Mouse (Mus musculus) sigmoid colon, adult 10 weeks (tissue): ENCODE data around the gene Gm3512. TPM values are rescaled to one million over a fixed set of nuclear protein-coding genes. Genes with fewer than 3 reads are reported as not detected.

Experiments
- polyA plus RNA-seq: library from polyadenylated mRNA; stranded (reverse); fragments of 350-450 nt; fragmentation: Illumina TruSeq; extraction: RNeasy Lipid Tissue Mini Kit (QIAGEN cat#74804); gene quantifications from one replicate; pipeline ENCODE4 v1.2.3, GENCODE M21; 2014; ENCODE audit warnings: low read depth, low replicate concordance

Gm3512 gene
- polyA plus RNA-seq = 1.6 TPM

DNA sequence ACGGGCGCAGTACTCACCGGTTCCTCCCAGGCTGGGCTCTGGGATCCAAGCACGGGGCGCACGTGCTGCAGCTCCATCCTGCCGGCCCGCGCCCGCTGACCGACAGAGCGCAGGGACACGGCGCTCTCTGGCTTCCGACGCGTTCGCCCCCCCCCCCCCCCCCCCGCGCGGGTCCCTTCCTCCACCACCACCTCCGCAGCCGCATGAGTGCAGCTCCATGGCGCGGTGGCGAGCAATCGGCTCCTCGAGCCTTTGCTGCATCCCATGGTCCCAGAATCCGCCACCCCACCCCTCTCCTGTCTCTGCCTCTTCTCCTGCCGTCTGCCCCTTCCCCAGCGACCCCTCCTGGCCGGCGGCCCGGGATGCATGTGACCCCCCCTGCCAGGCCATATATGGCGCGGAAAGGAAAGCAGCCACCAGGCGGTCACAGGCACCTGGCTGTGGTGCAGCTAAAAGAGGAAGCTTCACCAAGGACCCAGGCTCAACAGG lies at the start of gene Gm3512:
Gm3512 (minus strand) TSS at position 51 of the 489 bp plus-strand sequence.

DNA sequence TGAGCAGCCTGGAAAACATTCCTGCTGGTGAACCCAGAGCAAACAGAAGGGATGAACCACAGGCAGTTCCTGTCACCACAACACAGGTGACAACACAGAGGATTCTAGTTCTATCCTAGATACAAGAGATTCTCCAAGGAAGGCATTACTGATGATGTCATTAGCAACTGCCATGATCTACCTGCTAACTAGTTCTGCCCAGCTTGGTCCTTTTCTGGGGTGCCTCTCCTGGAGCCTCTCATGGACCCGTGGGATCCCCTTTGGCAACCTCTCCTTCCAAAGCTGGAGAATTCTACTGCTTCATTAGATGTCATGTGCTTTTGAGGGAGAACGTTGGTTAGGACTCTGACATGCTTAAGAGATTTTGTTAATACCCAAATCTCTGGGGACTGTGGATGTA lies 20.1 kb upstream of the Gm3512 start, which contains the start of gene Gm16434:
Gm16434 (minus strand) TSS at position 101 of the 400 bp plus-strand sequence.

DNA sequence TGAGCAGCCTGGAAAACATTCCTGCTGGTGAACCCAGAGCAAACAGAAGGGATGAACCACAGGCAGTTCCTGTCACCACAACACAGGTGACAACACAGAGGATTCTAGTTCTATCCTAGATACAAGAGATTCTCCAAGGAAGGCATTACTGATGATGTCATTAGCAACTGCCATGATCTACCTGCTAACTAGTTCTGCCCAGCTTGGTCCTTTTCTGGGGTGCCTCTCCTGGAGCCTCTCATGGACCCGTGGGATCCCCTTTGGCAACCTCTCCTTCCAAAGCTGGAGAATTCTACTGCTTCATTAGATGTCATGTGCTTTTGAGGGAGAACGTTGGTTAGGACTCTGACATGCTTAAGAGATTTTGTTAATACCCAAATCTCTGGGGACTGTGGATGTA lies 49.0 kb downstream of the Gm3512 start, which contains the start of gene Gm6676:
Gm6676 (minus strand) TSS at position 101 of the 400 bp plus-strand sequence.

Other genes with a start within 250 kb of the Gm3512 start
- not detected for gene Gm6356, start 200.7 kb downstream of the Gm3512 start, polyA plus RNA-seq
- gene Gm10406, start 147.1 kb downstream of the Gm3512 start, polyA plus RNA-seq = 0.47 TPM
- gene Gm3685, start 129.6 kb downstream of the Gm3512 start, polyA plus RNA-seq = not detected
- 2.2 TPM for gene Gm3696, start 73.9 kb downstream of the Gm3512 start, polyA plus RNA-seq
- gene Gm6676, start 49.1 kb downstream of the Gm3512 start, polyA plus RNA-seq = not detected
- gene Gm16434, start 20.0 kb upstream of the Gm3512 start, polyA plus RNA-seq = not detected
- gene Gm3727, start 90.2 kb upstream of the Gm3512 start, polyA plus RNA-seq = not detected
- 0.66 TPM for gene Gm3739, start 140.5 kb upstream of the Gm3512 start, polyA plus RNA-seq
- not detected for gene Gm5797, start 157.9 kb upstream of the Gm3512 start, polyA plus RNA-seq
- not detected for gene Gm8374, start 190.6 kb upstream of the Gm3512 start, polyA plus RNA-seq